Comparison of ENCODE assay signal across 31 mouse cellular contexts in genomic region chr7:30339432-30340109, GRCm38 (mm10). TPM values are rescaled to one million over a fixed set of nuclear protein-coding genes. Genes with fewer than 3 reads are reported as not detected.
A peak's percentile ranks its signal among the peaks of the same experiment; 100 is the strongest.
DNase-seq lines count a peak whose midpoint lies in the region; ATAC-seq and TF ChIP-seq lines count a peak whose summit lies in the region.
"Had no signal": no experiment of that assay in that cellular context is flagged by ENCODE, and none has a peak within 500 bp of the region (broad histone marks: within the 10 kb centered on the region; RNA-seq: fewer than 3 reads in every experiment).

No protein-coding gene starts in this region.

- no peak for TF ChIP-seq CTCF in midbrain, postnatal 0 days (IDR thresholded peaks at IDR 0.05)

- H3K9me3 ChIP-seq in midbrain, postnatal 0 days (ENCODE audit: low read length) = no peaks in the 10 kb centered on the region
- H3K9me3 ChIP-seq in midbrain, embryonic 13.5 days = no peaks in the 10 kb centered on the region
- H3K9me3 ChIP-seq: forebrain, embryonic 13.5 days; G1E; hindbrain, embryonic 13.5 days; liver, embryonic 13.5 days; neural tube, embryonic 15.5 days had no signal

- H3K36me3 ChIP-seq in midbrain, postnatal 0 days (ENCODE audit: insufficient read depth, low read length) = no peaks in the 10 kb centered on the region
- H3K36me3 ChIP-seq in midbrain, embryonic 13.5 days = no peaks in the 10 kb centered on the region
- H3K36me3 ChIP-seq: G1E; hindbrain, embryonic 13.5 days; liver, embryonic 13.5 days; neural tube, embryonic 15.5 days had no signal

- H3K27ac ChIP-seq in midbrain, postnatal 0 days (ENCODE audit: low read depth, low read length) = no peak overlapping the region
- no peak overlapping the region for H3K27ac ChIP-seq in midbrain, embryonic 13.5 days
- H3K27ac ChIP-seq: forebrain, embryonic 13.5 days; hindbrain, embryonic 13.5 days; left cerebral cortex, adult 2 months; liver, embryonic 13.5 days; macrophage; neural tube, embryonic 15.5 days had no signal

- no peak for ATAC-seq in midbrain, postnatal 0 days (ENCODE audit: low FRiP score)
- no peak for ATAC-seq in midbrain, embryonic 13.5 days
- ATAC-seq: forebrain, embryonic 13.5 days; intestine, postnatal 0 days had no signal

- H3K27me3 ChIP-seq in midbrain, postnatal 0 days (ENCODE audit: insufficient read depth, low read length) = no peaks in the 10 kb centered on the region
- peaks cover 37% of the 10 kb centered on the region for H3K27me3 ChIP-seq in midbrain, embryonic 13.5 days

- no peaks in the 10 kb centered on the region for H3K4me1 ChIP-seq in midbrain, postnatal 0 days (ENCODE audit: insufficient read depth, low read length)
- H3K4me1 ChIP-seq in midbrain, embryonic 13.5 days (replicated peaks) = no peaks in the 10 kb centered on the region
- H3K4me1 ChIP-seq: liver, embryonic 13.5 days had no signal

- no peak overlapping the region for H3K4me2 ChIP-seq in midbrain, postnatal 0 days (ENCODE audit: low read depth, low read length, poor library complexity, severe bottlenecking)
- H3K4me2 ChIP-seq in midbrain, embryonic 13.5 days (replicated peaks) = no peak overlapping the region
- H3K4me2 ChIP-seq: forebrain, embryonic 13.5 days; heart, embryonic 11.5 days; hindbrain, embryonic 13.5 days; liver, embryonic 13.5 days; neural tube, embryonic 15.5 days had no signal

- H3K4me3 ChIP-seq in midbrain, postnatal 0 days (ENCODE audit: low read depth, low read length) = no peak overlapping the region
- no peak overlapping the region for H3K4me3 ChIP-seq in midbrain, embryonic 13.5 days (replicated peaks)
- H3K4me3 ChIP-seq: forebrain, embryonic 13.5 days; hindbrain, embryonic 13.5 days; left cerebral cortex, adult 2 months; liver, embryonic 13.5 days; neural tube, embryonic 15.5 days had no signal

- no peak overlapping the region for H3K9ac ChIP-seq in midbrain, postnatal 0 days (replicated peaks; ENCODE audit: low read length, poor library complexity, severe bottlenecking)
- no peak overlapping the region for H3K9ac ChIP-seq in midbrain, embryonic 13.5 days (replicated peaks)
- H3K9ac ChIP-seq: forebrain, embryonic 13.5 days; hindbrain, embryonic 13.5 days; liver, embryonic 13.5 days; neural tube, embryonic 15.5 days had no signal

- peak; percentile 80 for DNase-seq in cerebellum, adult 11-12 months
- DNase-seq in cerebellum, adult 11 months = no peak
- peak; percentile 72 for DNase-seq in midbrain, postnatal 0 days (ENCODE audit: low spot score)
- DNase-seq in cerebellum, adult 9-11 months = peak; percentile 82
- DNase-seq in adrenal gland, adult 18-20 months (ENCODE audit: low spot score in 2 of 2) = no peak
- no peak for DNase-seq in thymus, postnatal 0 days (ENCODE audit: low spot score)
- DNase-seq: adrenal gland, postnatal 10 days; gastrocnemius, postnatal 36 days; heart, adult 18-20 months; heart, postnatal 36 days; kidney, postnatal 14 days; liver, embryonic 13.5 days; lung, adult 18-20 months; lung, postnatal 10 days; midbrain, embryonic 14.5 days; retina, postnatal 1 day; right cerebral cortex, postnatal 14 days; thymus, adult 18-20 months; thymus, postnatal 4 days had no signal

- WGBS in midbrain, postnatal 0 days = 63% methylated on average over 5 of the region's 5 CpGs
- WGBS in midbrain, embryonic 13.5 days = 73% methylated on average over 5 of the region's 5 CpGs

RNA-seq across cellular contexts. Expression of gene Sdhaf1, which starts 15.9 kb away (rescaled TPM):
- 11.5 and 14.7 TPM in 2 replicates for total RNA-seq in midbrain, postnatal 0 days (2014; rRNA removed)
- polyA plus RNA-seq in midbrain, postnatal 0 days (2015; fragmentation: Nextera tagmentation; extraction: Ambion mirVana) = 16.5 and 16.8 TPM in 2 replicates
- 21.2 and 23.6 TPM in 2 replicates for polyA plus RNA-seq in midbrain, embryonic 13.5 days (2015; fragmentation: Nextera tagmentation; extraction: Ambion mirVana)
- 10 to 100 TPM in 1 of 2 experiments, 1 to 10 TPM in 1; 8.8 to 12.0 TPM for total RNA-seq in adrenal gland, adult 18-20 months (2021)
- 19.0 and 22.7 TPM in 2 replicates for polyA plus RNA-seq in thymus, postnatal 0 days (2015; fragmentation: Nextera tagmentation; extraction: Ambion mirVana)

RNA-seq across cellular contexts. Expression of gene E130208F15Rik, which starts 18.0 kb away (rescaled TPM):
- 0.05 and 0.19 TPM in 2 replicates for total RNA-seq in midbrain, postnatal 0 days (2014; rRNA removed)
- polyA plus RNA-seq in midbrain, postnatal 0 days (2015; fragmentation: Nextera tagmentation; extraction: Ambion mirVana) = not detected in 2 replicates
- polyA plus RNA-seq in midbrain, embryonic 13.5 days (2015; fragmentation: Nextera tagmentation; extraction: Ambion mirVana) = not detected in 2 replicates
- total RNA-seq in adrenal gland, adult 18-20 months (2021) = 1 to 10 TPM in 1 of 2 experiments, under 1 TPM in 1; 0.63 to 1.0 TPM
- 0.68 and 2.0 TPM in 2 replicates for polyA plus RNA-seq in thymus, postnatal 0 days (2015; fragmentation: Nextera tagmentation; extraction: Ambion mirVana)
- total RNA-seq: megakaryocyte-erythroid progenitor cell, adult 5-6 weeks had no signal
- polyA plus RNA-seq: forebrain, embryonic 13.5 days; heart, embryonic 11.5 days; intestine, postnatal 0 days; kidney, embryonic 14.5 days; midbrain, embryonic 14.5 days; neural tube, embryonic 15.5 days; stomach, embryonic 16.5 days had no signal

RNA-seq across cellular contexts. Expression of gene Lrfn3, which starts 23.0 kb away (rescaled TPM):
- total RNA-seq in midbrain, postnatal 0 days (2014; rRNA removed) = 44.8 and 47.5 TPM in 2 replicates
- polyA plus RNA-seq in midbrain, postnatal 0 days (2015; fragmentation: Nextera tagmentation; extraction: Ambion mirVana) = 22.1 and 24.8 TPM in 2 replicates
- 11.4 and 13.0 TPM in 2 replicates for polyA plus RNA-seq in midbrain, embryonic 13.5 days (2015; fragmentation: Nextera tagmentation; extraction: Ambion mirVana)
- total RNA-seq in adrenal gland, adult 18-20 months (2021) = 1 to 10 TPM; 6.7 to 8.5 TPM
- polyA plus RNA-seq in thymus, postnatal 0 days (2015; fragmentation: Nextera tagmentation; extraction: Ambion mirVana) = 0.14 and 0.18 TPM in 2 replicates
- total RNA-seq: megakaryocyte-erythroid progenitor cell, adult 5-6 weeks had no signal
- polyA plus RNA-seq: G1E, macrophage had no signal

RNA-seq across cellular contexts. Expression of gene Syne4, which starts 25.0 kb away (rescaled TPM):
- total RNA-seq in midbrain, postnatal 0 days (2014; rRNA removed) = 7.3 and 14.1 TPM in 2 replicates
- 11.7 and 13.6 TPM in 2 replicates for polyA plus RNA-seq in midbrain, postnatal 0 days (2015; fragmentation: Nextera tagmentation; extraction: Ambion mirVana)
- 10.8 and 11.7 TPM in 2 replicates for polyA plus RNA-seq in midbrain, embryonic 13.5 days (2015; fragmentation: Nextera tagmentation; extraction: Ambion mirVana)
- 10 to 100 TPM; 21.8 to 31.5 TPM for total RNA-seq in adrenal gland, adult 18-20 months (2021)
- polyA plus RNA-seq in thymus, postnatal 0 days (2015; fragmentation: Nextera tagmentation; extraction: Ambion mirVana) = 7.6 and 9.5 TPM in 2 replicates
- total RNA-seq: megakaryocyte-erythroid progenitor cell, adult 5-6 weeks had no signal

RNA-seq across cellular contexts. Expression of gene Alkbh6, which starts 31.1 kb away (rescaled TPM):
- total RNA-seq in midbrain, postnatal 0 days (2014; rRNA removed) = 76.1 and 121 TPM in 2 replicates
- polyA plus RNA-seq in midbrain, postnatal 0 days (2015; fragmentation: Nextera tagmentation; extraction: Ambion mirVana) = 129 and 140 TPM in 2 replicates
- polyA plus RNA-seq in midbrain, embryonic 13.5 days (2015; fragmentation: Nextera tagmentation; extraction: Ambion mirVana) = 128 and 132 TPM in 2 replicates
- 10 to 100 TPM; 56.3 to 74.8 TPM for total RNA-seq in adrenal gland, adult 18-20 months (2021)
- 71.3 and 71.8 TPM in 2 replicates for polyA plus RNA-seq in thymus, postnatal 0 days (2015; fragmentation: Nextera tagmentation; extraction: Ambion mirVana)

Comparison
In these comparisons a context has a peak if more than half of its experiments do, and no peak if none do; other contexts are left out.
1. DNase-seq: peak in cerebellum, adult 11-12 months (single experiment), midbrain, postnatal 0 days (single experiment) and cerebellum, adult 9-11 months (single experiment); none in cerebellum, adult 11 months (single experiment), adrenal gland, adult 18-20 months (0 of 2) and thymus, postnatal 0 days (single experiment).
2. RNA of gene Lrfn3, which starts 23.0 kb away (polyA plus RNA-seq): 22.1 to 24.8 TPM in midbrain, postnatal 0 days and 11.4 to 13.0 TPM in midbrain, embryonic 13.5 days; 0.14 to 0.18 TPM in thymus, postnatal 0 days; every median in the first group is over 10 times any median in the second.